Mouse (Mus musculus) cerebellum, postnatal 4 days (tissue): ENCODE results near the gene Mitf.

Source experiments
- DNase-seq, 2 experiments: peaks; one replicate each; pipeline ENCODE4 v3.0.0; 2022; ENCODE audit warnings: low spot score in 2 of 2, mixed read lengths in 1 of 2

Mitf gene

GRCm38 (mm10) chr6:97821811-97822210 is 15.0 kb downstream of the Mitf start:
- DNase-seq = no peak

GRCm38 (mm10) chr6:97826642-97827275 is 19.9 kb downstream of the Mitf start:
- no peak for DNase-seq

GRCm38 (mm10) chr6:97828021-97828420 is 21.2 kb downstream of the Mitf start:
- DNase-seq = no peak

- DNase-seq = no peak
Measured at GRCm38 (mm10) chr6:97828822-97829719, 22.2 kb downstream of the Mitf start.

GRCm38 (mm10) chr6:97832501-97832900 is 25.6 kb downstream of the Mitf start:
- DNase-seq = no peak

GRCm38 (mm10) chr6:97836176-97836575 is 29.3 kb downstream of the Mitf start:
- no peak for DNase-seq

- DNase-seq = no peak
Measured at GRCm38 (mm10) chr6:97837711-97838110, 30.9 kb downstream of the Mitf start.

GRCm38 (mm10) chr6:97839568-97839967 is 32.7 kb downstream of the Mitf start:
- no peak for DNase-seq

GRCm38 (mm10) chr6:97844112-97844511 is 37.3 kb downstream of the Mitf start:
- no peak for DNase-seq

- no peak for DNase-seq
Measured at GRCm38 (mm10) chr6:97848191-97848857, 41.5 kb downstream of the Mitf start.

GRCm38 (mm10) chr6:97854236-97854635 is 47.4 kb downstream of the Mitf start:
- DNase-seq = no peak

GRCm38 (mm10) chr6:97855420-97856170 is 48.7 kb downstream of the Mitf start:
- DNase-seq = no peak

- no peak for DNase-seq
Measured at GRCm38 (mm10) chr6:97856502-97856901, 49.6 kb downstream of the Mitf start.

- DNase-seq = no peak
Measured at GRCm38 (mm10) chr6:97857690-97858089, 50.8 kb downstream of the Mitf start.

- DNase-seq = no peak
Measured at GRCm38 (mm10) chr6:97866575-97866974, 59.7 kb downstream of the Mitf start.

- DNase-seq = no peak
Measured at GRCm38 (mm10) chr6:97868005-97868404, 61.2 kb downstream of the Mitf start.

- DNase-seq = no peak
Measured at GRCm38 (mm10) chr6:97869953-97870352, 63.1 kb downstream of the Mitf start.

GRCm38 (mm10) chr6:97871296-97872030 is 64.6 kb downstream of the Mitf start:
- no peak for DNase-seq

- no peak for DNase-seq
Measured at GRCm38 (mm10) chr6:97873102-97873501, 66.2 kb downstream of the Mitf start.

- DNase-seq = no peak
Measured at GRCm38 (mm10) chr6:97876990-97877389, 70.1 kb downstream of the Mitf start.

- no peak for DNase-seq
Measured at GRCm38 (mm10) chr6:97877492-97877891, 70.6 kb downstream of the Mitf start.
